Mouse (Mus musculus) spleen, postnatal 36 days (tissue): ENCODE data around the gene Aldh3b2.

Experiments used
- DNase-seq, 2 experiments: peaks; one replicate each; pipeline ENCODE4 v3.0.0; 2022; ENCODE audit warnings: low spot score in 2 of 2, mixed read lengths in 1 of 2

The Aldh3b2 gene

GRCm38 (mm10) chr19:3972229-3972628, at the start of gene Aldh3b2:
Gene Aldh3b2 (plus strand): TSS chr19:3972328.
- DNase-seq: no peak

DNA sequence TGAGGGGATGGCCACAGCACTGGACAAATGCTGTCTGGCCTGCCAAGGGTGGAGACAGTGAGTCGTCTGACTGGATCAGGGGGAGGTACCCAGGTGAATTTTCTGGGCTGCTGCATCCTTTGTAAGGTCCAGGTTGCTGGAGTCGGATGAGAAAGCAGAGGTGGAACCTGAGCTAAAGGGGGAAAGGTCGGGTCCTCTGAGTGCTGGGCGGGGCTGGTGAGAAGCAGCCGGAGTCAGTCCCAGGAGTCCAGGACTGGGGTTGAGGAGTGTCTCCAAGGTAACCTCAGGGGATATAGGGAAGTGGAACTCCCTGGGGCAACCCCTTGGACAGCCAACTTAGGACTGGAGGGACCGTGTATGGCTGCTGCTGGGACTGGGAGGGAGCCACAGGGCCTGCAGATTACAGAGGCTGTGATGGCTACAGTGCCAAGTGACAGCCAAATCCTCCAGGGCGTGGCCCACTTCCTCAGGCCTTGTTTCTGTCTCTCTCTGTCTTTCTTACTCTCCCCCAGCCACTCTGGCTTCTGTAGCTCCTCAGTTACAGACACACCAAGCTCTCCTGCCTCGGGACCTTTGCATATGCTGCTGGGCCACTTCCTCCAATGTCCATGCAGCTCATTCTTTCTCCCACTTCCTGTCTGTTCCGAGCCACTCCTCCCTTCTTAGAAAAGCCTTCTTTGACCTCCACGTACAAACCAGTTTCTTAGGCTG, 49.3 kb upstream of the Aldh3b2 start:
- DNase-seq: peak; percentile 68 to 71

DNA sequence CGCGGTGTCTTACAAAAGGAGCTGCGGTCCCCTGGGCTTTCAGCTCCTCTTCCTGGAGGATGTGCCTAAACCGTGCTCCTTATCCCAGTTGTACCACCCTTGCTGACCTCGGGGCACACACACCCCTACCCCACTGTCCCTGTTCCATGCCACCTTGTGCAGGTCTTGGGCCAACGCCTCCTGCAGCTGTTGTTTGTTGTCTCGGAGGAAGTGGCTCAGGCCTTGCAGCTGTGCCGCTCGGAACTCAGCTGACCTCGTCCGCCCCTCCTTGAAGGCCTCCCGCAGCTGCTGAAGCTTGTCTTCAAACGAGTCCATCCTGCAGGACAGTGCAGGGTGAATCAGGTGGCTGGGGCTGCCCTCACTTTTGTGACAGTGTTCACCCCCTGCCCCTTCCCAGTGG, 48.5 kb upstream of the Aldh3b2 start:
- DNase-seq: peak; percentile 85 to 86

DNA sequence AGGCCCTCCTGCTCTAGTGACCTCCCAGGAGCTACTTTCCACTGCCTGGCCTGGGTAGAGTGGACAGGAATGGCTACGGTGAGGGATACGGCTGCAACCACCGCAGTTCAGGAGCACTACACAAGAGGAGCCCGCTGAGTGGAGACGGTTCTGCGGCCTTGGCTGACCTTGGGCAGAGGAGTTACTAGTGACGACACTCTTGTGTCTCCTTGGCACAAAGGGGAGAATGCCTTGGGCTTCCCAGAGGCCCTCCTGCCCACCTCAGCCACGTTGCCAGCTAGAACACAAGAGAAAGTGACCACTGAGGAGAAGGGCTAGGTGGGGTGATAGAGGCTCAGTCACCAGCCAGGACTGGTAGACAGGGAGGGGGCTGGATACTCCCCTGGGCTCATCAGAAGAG, 47.9 kb upstream of the Aldh3b2 start:
- DNase-seq: no peak

GRCm38 (mm10) chr19:3924868-3925267, 47.3 kb upstream of the Aldh3b2 start:
- DNase-seq: no peak

DNA sequence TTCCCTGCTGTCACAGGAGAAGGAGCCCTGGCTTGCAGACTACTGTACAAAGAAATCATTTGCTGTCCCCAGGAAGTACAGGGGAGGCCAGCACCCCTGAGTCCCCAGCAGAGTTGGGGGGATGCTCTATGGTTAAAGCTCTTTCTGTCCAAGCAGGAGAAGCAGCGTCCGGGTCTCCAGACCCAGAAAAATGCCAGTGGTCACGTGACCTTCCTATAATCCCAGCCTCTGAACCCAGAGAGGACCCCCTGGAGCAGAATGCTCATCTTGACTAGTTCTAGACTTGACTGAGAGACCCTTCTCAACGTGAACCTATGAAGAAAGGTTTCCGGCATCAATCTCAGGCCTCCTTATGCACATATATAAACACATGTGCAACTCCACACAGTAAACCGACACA, 46.3 kb upstream of the Aldh3b2 start:
- DNase-seq: no peak

- DNase-seq: no peak
These were observed 45.8 kb upstream of the Aldh3b2 start for GRCm38 (mm10) chr19:3926279-3926678.

GRCm38 (mm10) chr19:3926685-3927084, 45.4 kb upstream of the Aldh3b2 start:
- no peak for DNase-seq

DNA sequence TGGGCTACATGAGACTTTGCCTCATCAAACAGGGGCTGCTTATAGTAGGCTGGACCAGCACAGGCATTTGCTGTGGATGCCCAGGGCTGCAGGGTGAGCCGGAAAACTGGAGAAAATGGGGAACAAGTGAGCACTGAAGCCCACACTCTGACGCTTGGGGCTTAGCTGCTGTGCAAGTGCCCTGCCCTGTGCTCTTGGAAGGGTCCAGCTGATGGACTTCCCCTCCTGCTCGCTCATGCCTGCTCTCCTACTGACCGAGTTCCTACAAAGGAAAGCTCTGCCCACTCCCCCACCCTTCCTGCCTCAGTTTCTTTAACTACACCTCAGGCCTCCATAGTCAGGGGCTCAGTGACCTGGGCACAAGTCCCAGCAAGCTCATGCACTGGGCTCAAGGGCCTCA, 44.1 kb upstream of the Aldh3b2 start:
- no peak for DNase-seq

- DNase-seq: no peak
These were observed 43.3 kb upstream of the Aldh3b2 start for GRCm38 (mm10) chr19:3928779-3929178.

DNA sequence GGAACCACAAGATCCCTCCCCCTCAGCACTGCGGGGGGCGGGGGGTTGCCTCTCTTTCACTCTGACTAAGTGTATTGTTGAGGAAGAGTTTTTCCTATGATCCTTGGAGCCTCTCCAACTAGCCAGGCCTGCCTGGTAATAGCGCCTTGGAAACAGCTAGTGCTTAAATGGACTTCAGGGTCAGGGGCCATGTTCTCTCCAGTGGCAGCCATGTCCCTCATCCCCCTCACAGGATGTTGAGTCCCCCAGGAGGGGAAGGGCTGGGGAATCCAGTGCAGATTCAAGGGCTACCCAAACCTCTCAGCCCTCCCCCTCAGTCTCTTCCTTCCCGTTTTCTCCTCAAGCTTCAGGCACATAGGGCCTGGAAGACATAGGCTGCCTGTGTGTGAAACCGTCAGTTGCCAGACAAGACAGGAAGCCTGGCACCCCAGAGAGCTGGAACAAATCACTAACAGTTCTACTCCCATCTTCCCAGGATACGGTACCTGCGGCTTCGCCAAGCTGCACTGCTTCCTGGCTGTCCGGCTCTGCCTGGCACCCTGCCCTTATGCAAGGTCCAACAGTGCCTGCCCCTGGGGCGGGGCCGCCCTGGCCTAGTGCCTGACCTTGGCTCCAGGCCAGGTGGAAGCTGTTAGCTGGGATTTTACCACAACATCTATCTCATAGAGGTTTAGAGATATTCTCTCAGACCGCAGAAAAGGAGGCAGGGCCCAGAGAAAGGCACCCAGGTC, 42.8 kb upstream of the Aldh3b2 start, which contains the start of gene Aldh3b1:
Aldh3b1 (minus strand) TSS at position 598 of the 731 bp plus-strand sequence.
- DNase-seq: peak; percentile 54 to 69

GRCm38 (mm10) chr19:3930262-3931057, 41.7 kb upstream of the Aldh3b2 start:
- DNase-seq: peak; percentile 55 to 56

GRCm38 (mm10) chr19:3931716-3932115, 40.4 kb upstream of the Aldh3b2 start:
- DNase-seq: peak; percentile 62 to 66

GRCm38 (mm10) chr19:3935032-3935895, 36.9 kb upstream of the Aldh3b2 start, which contains the start of gene Unc93b1:
Gene Unc93b1 (plus strand): TSS chr19:3935186.
- peak; percentile 87 to 90 for DNase-seq

DNA sequence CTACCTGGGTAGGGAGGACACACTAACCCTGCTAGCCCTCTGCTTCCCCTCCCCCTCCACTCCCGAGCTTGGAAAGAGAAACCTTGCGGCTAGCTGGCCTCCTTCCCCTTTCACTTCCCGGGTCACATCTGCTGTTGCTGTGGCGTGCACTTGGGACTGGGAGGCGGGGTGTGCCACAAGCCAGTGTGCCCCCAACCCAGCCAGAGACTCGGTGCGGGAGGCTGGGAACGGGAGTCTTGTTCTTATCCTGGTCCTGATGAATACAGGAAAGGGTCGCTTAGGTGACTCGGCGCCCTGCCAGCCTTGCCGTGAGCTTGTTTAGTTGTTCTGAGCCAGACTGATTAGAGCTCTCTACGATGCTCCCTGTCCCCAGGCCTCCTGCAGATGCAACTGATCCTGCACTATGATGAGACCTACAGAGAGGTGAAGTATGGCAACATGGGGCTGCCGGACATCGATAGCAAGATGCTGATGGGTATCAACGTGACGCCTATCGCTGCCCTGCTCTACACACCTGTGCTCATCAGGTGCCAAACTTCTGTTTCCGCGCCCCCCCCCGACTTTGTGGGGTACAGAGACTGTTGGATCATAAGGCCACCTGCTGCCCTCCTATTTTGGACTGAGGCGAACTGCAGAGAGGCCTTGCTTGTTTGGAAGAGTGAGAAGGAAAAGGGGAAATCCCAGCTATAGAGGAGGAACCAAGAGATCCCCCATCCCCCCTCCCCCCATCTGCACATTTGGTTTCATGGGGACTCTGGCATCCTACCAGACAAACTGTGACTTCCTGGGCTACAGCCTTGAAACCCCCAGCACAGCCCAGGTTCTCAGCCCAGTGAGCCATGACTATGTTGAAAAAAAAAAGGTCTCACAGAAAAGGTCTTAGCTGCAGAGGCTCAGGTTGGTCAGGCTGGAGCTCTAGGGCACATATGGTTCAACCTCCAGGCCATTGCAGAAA, 36.0 kb upstream of the Aldh3b2 start:
- peak; percentile 92 to 93 for DNase-seq

GRCm38 (mm10) chr19:3942315-3942714, 29.8 kb upstream of the Aldh3b2 start:
- DNase-seq: peak; percentile 44 to 48

GRCm38 (mm10) chr19:3942986-3943735, 29.0 kb upstream of the Aldh3b2 start:
- DNase-seq: peak; percentile 91 to 93

GRCm38 (mm10) chr19:3945872-3946564, 26.1 kb upstream of the Aldh3b2 start:
- peak; percentile 53 to 62 for DNase-seq

GRCm38 (mm10) chr19:3946715-3947114, 25.4 kb upstream of the Aldh3b2 start:
- DNase-seq: peak; percentile 59 to 69
